Mouse (Mus musculus) granulocyte monocyte progenitor cell, adult 5-6 weeks (primary cell): ENCODE data around the gene Otop1. TPM values are rescaled to one million over a fixed set of nuclear protein-coding genes. Genes with fewer than 3 reads are reported as not detected.

Experiments
- ATAC-seq: replicated peaks from 2 replicates; pipeline ENCODE4 v1.8.0; 2016; ENCODE audit warnings: mild to moderate bottlenecking, moderate TSS enrichment, inconsistent platforms; ENCODE audit not compliant: poor library complexity, severe bottlenecking
- total RNA-seq, 2 experiments: library from RNA; stranded (forward) in 1 of 2; stranded (reverse) in 1 of 2; fragments of 200-712, 200-1000 nt in 1 of 2; fragments of >200 nt in 1 of 2; fragmentation: Nextera tagmentation in 1 of 2; gene quantifications; 2 replicates each; pipeline ENCODE4 v1.2.3; 2014 to 2017

The Otop1 gene
- total RNA-seq (2014; fragmentation: Nextera tagmentation) (not detected in 2 replicates), total RNA-seq (2017) (not detected in 2 replicates)

DNA sequence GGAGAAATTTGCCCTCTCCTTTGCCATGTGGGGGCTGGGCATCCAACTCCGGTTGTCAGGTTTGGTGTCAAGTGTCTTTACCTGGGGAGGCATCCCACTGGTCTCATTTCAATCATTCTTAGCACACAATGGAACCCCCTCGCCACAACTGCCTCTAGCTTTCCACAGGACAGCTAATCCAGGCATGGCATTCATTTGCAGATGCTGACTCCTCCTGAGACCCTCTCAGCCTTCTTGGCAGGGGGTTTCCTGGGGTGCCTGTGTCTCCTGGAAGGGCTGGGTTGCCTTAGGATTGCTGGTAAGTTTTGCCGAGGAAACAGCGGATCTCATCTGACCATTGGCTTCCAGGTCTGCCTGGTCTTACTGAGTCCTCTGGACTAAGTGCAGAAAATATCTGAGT, at the start of gene Otop1:
Gene Otop1 (plus strand): TSS at position 202 of the 400 bp plus-strand sequence.
- ATAC-seq = no peak

DNA sequence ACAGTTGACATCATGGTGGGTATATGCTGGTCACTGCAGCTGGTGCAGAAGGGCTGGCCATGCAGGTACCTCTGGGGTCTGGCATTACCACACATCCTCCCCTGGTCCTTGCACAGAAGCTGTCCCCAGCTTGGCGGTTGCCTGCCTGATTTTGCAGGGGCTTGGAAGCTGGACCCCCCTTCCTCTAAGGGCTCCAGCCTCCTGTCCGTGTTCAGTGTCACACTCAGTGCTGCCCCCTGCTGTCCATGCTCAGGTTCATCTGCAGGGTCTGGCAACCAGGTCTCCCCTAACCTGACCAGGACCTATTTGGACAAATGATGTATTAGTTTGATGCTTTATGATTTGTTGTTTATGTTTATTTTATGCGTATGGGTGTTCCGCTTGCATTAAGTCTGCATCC, 40.4 kb upstream of the Otop1 start:
- ATAC-seq = peak; percentile 88

DNA sequence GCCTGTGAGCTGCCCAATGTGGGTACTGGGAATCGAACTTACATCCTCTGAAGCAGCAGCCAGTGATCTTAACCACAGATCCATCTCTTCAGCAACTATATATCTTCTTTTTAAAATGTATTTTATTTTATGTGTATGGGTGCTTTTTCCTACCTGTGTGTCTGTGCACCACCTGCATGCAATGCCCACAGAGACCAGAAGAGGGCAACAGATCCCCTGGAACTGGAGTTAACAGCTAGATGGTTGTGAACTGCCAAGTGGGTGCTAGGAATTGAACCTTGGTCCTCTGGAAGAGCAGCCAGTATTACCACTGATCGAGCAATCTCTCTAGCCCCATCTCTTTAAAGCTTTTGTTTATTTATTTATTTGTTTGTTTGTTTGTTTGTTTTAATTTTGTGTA, 39.1 kb upstream of the Otop1 start:
- ATAC-seq = no peak

DNA sequence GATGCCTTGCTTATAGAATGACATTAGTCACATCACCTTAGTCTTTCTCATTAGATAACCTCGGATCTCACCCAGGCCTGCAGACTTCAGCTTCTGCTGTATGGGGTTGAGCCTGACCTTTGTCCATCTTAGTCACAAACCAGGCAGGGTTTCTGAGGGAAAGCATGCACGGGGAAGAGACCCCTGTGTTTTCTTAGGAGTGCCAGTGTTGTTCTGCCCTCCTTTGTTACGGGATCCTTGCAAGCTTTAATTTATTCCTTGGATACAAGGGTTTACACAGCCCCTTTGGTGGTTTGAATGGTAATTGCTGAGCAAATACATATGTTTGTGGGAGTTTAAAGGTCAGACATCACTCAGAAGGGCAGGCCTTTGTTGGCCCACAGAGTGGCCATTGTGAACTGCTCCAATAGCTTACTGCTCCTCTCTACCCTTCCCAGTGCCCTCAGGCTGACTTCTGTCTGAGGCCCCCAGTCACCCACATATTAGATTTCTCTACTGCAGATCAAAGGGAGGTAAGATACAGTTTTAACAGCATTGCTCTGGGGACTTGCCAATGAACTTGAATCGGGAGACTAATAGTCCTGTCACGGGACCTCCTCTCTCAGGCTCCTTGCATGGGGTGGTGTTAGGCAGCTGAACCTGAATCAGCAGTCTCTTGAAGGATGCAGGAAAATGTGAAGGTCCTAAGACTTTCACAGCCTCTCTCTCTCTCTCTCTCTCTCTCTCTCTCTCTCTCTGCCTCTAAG, 34.9 kb upstream of the Otop1 start:
- no peak for ATAC-seq

- ATAC-seq = no peak
These were observed 34.3 kb upstream of the Otop1 start for GRCm38 (mm10) chr5:38241473-38241834.

DNA sequence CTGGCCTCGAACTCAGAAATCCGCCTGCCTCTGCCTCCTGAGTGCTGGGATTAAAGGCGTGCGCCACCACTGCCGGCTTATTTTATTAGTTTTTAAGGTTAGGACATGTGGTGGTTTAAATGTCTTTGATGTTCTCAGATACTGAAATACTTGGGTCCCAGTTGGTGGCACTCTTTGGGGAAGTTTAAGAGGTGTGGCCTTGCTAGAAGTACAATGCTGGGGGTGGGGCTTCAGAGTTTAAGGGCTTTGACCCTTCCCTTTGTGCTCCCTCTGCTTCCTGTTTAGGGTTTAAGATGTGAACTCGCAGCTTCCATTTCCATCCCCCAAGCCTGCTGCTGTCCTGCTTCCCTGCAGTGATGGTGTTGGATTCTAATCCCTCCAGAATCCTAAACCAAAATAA, 33.8 kb upstream of the Otop1 start:
- no peak for ATAC-seq

DNA sequence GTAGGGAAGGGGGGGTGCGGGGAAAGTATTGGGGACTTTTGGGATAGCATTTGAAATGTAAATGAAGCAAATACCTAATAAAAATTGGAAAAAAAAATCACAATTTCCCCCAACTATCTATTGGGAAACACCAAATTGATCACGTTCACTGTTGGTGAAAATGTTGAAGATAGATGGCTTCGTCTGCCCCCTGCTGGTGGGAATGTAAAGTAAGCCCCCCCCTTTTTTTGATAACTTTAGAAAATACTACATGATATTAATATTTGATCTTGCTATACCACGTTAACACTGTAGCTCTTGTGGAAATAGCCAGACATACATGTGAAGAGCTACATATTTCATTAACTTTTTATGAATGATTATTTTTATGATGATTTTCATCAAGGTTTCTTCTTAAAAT, 20.6 kb upstream of the Otop1 start:
- ATAC-seq = peak; percentile 43; the same call in 1 of the 2 replicates

- ATAC-seq = peak; percentile 40
These were observed 20.1 kb upstream of the Otop1 start for GRCm38 (mm10) chr5:38255644-38256043.

GRCm38 (mm10) chr5:38256551-38256950, 19.2 kb upstream of the Otop1 start:
- ATAC-seq = no peak

DNA sequence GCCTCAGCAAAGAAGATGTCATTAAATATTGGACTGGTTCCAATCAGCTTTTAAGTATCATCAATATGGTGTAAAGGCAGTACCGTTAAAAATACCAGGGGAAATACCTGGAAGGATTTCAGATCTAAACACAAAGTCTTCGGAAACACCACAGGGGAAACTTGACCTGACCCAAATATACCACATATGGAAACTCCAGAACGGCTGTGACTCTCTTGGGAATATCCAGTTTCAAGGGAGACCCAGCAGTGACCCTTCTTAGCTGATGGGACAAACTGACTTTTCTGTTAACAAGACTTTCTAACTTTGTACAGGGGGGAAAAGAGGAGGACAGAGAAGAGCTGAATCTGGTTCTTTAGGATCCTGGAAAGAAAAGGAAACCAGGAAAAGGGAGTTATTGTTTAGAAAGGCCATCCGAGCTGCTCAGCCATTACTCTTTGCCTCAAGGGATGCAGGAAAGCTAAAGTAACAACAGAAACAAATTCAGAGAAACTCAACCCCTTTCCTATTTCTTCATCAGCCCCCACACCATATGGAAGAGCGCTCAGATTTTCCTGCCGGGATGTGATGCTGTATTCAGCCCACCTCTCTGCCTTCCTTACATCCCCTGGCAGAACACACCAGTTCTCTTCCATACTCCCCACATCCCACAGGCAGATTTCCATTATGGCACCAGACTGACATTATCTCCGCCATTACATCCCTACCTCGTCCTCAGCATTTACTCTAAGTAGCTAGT, 17.6 kb upstream of the Otop1 start:
- no peak for ATAC-seq

DNA sequence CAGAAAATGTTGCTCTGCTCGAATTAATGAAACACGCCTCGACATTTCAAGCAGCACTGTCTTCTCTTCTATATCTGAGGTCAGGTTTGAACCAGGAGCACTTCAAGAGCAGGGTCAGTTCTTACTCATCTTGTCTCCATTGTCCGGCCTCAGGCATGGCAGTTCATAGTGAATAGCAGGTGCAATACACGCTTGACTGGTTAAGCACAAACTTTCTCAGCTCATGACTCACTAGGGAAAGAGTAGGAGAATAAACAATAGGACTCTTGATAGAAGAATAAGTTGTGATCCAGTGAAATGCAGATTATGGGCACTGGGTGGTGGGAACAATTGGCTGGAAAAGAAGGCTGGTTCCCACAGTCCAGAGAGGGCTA, 17.0 kb upstream of the Otop1 start:
- ATAC-seq = no peak

GRCm38 (mm10) chr5:38259455-38260106, 16.2 kb upstream of the Otop1 start:
- no peak for ATAC-seq

DNA sequence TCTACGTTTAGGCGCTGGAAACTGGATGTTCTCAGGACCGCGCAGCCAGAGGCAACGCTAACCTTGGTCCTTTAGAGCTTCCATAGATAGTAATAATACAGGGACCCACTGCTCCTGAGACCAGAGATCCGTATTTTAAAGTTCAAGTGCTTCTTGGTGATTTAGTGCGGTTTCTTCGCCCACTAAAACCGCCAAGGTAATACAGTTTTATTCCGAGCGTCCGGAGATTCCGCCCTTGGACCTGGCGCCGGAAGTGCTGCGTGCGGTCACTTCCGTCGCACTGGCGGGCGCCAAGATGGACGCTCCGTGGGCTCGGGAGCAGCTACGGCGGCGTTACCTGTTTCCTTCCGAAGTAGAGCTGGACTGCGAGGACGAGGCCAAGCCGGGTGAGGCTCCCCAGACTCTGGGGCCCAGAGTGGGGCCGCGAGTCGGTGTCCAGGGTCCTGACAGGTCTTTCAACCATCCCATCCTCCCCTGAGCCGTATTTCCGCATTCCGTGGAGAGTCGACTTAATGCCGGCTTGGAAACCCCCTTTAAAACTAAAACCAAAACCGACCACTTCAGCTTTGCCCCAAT, 15.6 kb upstream of the Otop1 start, which contains the start of gene Tmem128:
Gene Tmem128 (plus strand): TSS at position 79 of the 576 bp plus-strand sequence.
- peak; percentile 90 for ATAC-seq

- ATAC-seq = no peak
These were observed 4.8 kb upstream of the Otop1 start for GRCm38 (mm10) chr5:38270942-38271341.

DNA sequence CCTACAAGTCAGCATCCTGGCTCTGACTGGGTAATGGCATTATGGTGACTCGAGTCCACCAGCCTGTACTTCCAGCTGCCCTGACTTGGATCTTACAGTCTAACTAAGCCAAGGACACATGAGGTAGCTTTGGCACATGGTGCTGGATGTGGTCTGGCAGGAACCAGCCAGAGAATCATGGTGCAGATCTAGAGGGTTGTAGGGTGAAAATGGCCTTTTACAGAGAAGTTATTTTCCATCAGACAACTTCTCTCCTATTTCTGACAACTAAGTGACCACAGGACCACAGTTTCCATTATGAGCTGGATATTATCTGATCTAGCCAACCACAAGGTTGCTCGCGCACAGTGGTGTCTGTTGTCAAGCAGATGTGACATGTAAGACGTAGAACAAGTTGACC, 1.9 kb upstream of the Otop1 start:
- ATAC-seq = peak; percentile 26; the same call in 1 of the 2 replicates

DNA sequence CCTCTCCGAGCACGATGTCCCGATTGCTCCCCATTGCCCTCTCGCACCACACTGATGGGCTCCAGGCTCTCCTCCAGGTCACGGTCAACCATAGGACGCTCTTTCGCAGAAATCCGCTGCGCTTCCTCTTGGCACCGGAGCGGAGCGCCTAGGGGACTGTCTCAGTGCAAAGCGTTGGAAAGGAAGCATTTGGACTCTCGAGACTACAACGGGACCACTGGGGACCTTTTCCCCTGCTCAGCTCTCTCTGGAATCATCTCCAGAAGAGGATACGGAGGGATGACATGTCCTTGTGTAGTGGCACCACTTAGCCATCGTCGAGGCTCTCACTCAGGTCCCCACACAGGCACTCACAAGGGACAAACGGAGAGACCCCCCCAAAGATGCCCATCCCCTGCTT, 679 bp downstream of the Otop1 start:
- ATAC-seq = no peak

- 0 out of 2 replicates have a peak, but pooled peaks have one; percentile 9 for ATAC-seq
These were observed 1.5 kb downstream of the Otop1 start for GRCm38 (mm10) chr5:38277098-38277866.

DNA sequence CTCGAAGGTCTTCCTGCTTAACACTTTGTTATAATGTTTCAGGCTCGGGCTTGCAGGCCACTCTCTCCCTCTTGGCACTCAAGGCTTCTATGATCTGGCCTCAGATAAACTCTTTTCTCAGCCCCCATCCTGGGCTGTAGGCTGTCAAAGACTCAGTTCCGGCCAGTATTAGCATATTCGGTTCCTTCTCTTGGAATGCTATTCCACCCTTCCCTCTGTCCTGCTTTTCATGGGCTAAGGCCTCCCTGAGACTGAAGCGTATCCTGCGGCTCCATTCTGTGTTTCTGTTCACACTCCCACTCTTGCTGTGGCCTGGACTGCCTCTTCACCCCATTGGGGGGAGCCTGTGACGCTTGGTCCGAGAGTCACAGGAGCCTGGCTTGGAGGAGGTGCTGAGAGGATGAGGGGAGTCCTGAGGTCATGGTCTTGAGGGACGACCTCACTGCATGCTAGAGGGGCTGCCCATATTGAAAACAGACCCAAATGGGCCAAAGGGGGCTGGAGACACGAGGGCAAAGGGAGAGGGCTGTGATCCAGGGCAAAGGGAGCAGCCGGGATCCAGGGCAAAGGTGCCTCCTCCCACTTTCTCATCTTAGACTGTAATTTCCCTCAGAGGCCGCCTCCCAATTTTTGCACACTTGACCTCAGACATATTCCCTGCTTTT, 2.3 kb downstream of the Otop1 start:
- no peak for ATAC-seq

DNA sequence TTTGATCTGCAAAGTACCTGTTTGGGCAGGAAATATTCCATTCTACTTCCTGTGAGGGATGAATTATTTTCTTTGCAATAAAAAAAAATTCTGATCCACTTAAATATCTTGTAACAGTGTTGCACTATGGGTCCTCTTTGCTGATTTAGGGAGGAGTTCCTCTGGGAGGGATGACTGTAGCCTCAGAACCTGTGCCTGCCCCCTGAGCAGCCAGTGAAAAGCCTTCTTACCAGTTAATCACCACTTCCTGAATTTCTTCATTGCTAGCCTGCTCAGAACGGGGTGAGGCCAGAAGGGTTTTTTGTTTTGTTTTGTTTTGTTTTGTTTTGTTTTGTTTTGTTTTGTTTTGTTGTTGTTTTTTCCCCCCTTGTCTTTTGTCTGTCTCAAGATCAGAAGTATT, 4.3 kb downstream of the Otop1 start:
- peak; percentile 69 for ATAC-seq

- ATAC-seq = no peak
These were observed 10.0 kb downstream of the Otop1 start for GRCm38 (mm10) chr5:38285724-38286123.
